Mouse (Mus musculus) 3134 (cell line): ENCODE measurements around the gene Iqcd.

ENCODE experiments used
- DNase-seq: peaks from one replicate; pipeline ENCODE4 v3.0.0-alpha.2; 2011; ENCODE audit warnings: low spot score; ENCODE audit not compliant: insufficient read length; ENCODE audit errors: extremely low read depth

Gene Iqcd

GRCm38 (mm10) chr5:120570289-120570897 is 18.4 kb upstream of the Iqcd start:
- DNase-seq: no peak

GRCm38 (mm10) chr5:120571056-120571740 is 17.6 kb upstream of the Iqcd start:
- DNase-seq: no peak

- DNase-seq: no peak
These were observed 14.2 kb upstream of the Iqcd start for GRCm38 (mm10) chr5:120574469-120575063.

- DNase-seq: no peak
These were observed 12.0 kb upstream of the Iqcd start for GRCm38 (mm10) chr5:120576781-120577301.

- no peak for DNase-seq
These were observed 10.8 kb upstream of the Iqcd start for GRCm38 (mm10) chr5:120577935-120578441.

GRCm38 (mm10) chr5:120578504-120579081 is 10.2 kb upstream of the Iqcd start:
- DNase-seq: peak; percentile 73

GRCm38 (mm10) chr5:120579211-120579897 is 9.5 kb upstream of the Iqcd start:
- peak; percentile 82 for DNase-seq

- DNase-seq: no peak
These were observed 8.8 kb upstream of the Iqcd start for GRCm38 (mm10) chr5:120579898-120580626.

GRCm38 (mm10) chr5:120582002-120582401 is 6.8 kb upstream of the Iqcd start:
- peak; percentile 78 for DNase-seq

- no peak for DNase-seq
These were observed 5.3 kb upstream of the Iqcd start for GRCm38 (mm10) chr5:120583511-120583910.

GRCm38 (mm10) chr5:120584968-120585367 is 3.8 kb upstream of the Iqcd start:
- DNase-seq: no peak

GRCm38 (mm10) chr5:120586741-120587615 is 1.8 kb upstream of the Iqcd start:
- DNase-seq: no peak

- peak; percentile 43 for DNase-seq
These were observed 1.2 kb upstream of the Iqcd start for GRCm38 (mm10) chr5:120587616-120587926.

GRCm38 (mm10) chr5:120587940-120588568 is 762 bp upstream of the Iqcd start:
- peak; percentile 42 for DNase-seq

GRCm38 (mm10) chr5:120590356-120591010 is 1.7 kb downstream of the Iqcd start:
- DNase-seq: no peak

GRCm38 (mm10) chr5:120592141-120592540 is 3.3 kb downstream of the Iqcd start:
- no peak for DNase-seq

- no peak for DNase-seq
These were observed 5.7 kb downstream of the Iqcd start for GRCm38 (mm10) chr5:120594485-120594884.

- DNase-seq: no peak
These were observed 10.8 kb downstream of the Iqcd start for GRCm38 (mm10) chr5:120599625-120600024.
